Mouse (Mus musculus) urinary bladder, postnatal 10 days (tissue): ENCODE results near the gene Veph1.
"Not testable (repeated sequence)": the region's sequence is repeated elsewhere in the genome, so short reads cannot be mapped to it uniquely, and the experiment has no call there.

Source experiments
- DNase-seq: peaks from one replicate; pipeline ENCODE4 v3.0.0; 2022; ENCODE audit warnings: low spot score

Veph1 gene

DNA sequence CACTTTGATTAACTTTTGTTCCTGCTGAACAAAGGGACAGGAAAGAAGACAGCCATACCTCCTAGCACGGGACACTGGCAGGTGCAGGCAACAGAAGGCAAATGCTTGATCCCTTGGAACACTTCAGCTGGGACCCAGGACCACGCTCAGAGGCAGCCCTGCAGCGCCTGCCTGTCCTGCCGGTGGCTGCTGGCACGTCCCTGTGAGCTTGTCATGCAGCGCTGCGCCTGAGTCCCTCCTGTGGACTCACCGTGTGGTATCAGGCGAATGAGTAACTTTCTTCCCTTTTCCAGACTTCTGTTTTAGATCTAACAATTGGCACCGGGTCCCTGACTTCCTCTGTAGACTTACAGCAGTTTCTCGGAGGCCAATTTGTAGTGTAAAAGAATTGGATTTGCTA, at the start of gene Veph1:
TSS of gene Veph1 (minus strand) at position 293 of the 400 bp plus-strand sequence.
- no peak for DNase-seq

DNA sequence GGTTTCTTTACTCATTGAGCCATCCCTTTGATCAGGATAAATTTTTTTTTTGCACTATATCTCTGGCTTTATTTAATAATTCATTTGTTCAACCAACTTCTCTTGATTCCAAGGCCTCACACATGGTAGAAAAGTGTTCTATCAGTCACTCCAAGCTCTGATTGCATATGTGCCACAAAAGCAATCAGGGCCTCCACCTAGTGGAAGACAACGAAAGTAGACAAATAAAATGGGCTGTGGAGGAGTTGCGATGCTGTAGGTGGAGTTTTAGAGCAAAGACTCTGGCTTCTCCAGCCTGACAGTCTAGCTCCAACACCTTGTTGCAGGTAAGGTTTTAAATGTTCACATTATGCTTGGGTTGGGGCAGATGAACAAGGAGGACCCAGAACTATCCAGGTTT, 44.1 kb upstream of the Veph1 start:
- no peak for DNase-seq

DNA sequence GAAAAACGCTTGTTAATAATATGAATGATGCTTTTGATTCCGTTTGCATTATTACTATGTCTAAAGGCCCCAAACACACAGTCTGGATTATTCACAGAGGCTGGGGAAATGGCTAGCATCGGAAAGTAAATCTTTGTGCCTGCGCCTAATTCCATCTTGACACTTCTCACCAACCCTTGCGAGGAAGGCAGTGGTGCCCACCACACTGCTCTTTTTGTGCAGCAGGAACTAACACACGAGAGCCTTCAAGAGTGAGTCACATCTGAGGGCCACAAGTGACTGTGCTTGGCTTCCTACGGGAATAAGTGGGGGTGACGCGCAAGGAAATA, 35.7 kb upstream of the Veph1 start:
- DNase-seq: no peak

DNA sequence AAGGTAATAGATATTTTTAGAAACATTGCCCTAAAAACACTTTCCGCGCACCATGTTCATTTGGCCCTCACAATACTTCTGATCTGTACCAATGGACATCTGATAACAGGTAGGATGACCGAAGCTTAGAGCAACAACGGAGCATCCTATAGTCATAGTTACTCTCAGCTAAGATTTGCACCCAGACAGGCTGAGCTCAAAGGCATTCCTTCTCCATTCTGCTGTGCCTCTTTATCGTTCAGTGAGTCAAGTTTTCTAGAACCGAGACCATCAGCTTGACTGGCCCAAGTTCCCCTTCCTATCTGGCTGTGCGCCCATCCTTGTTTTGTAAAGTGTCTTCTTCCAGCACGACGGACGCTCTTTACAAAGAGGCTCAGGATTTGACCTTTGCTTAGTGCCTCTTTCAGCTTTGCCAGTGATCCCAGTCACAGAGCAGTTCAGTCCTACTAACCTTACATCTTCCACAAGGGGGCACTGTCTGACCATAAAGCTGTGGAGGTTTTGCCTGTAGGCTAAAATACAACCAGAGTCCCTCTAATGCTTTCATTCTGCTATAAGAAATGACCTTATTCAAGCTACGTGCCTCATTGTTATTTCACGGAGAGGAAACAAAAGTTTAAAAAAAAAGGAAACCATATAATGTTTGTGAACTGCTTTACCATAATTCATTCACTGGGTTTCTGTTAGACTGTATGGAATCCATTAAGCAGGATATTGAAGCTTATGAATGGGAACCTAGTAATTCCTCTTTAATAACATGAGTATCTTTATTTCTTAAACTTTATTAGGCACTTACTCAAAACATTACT, 35.2 kb upstream of the Veph1 start:
- no peak for DNase-seq

DNA sequence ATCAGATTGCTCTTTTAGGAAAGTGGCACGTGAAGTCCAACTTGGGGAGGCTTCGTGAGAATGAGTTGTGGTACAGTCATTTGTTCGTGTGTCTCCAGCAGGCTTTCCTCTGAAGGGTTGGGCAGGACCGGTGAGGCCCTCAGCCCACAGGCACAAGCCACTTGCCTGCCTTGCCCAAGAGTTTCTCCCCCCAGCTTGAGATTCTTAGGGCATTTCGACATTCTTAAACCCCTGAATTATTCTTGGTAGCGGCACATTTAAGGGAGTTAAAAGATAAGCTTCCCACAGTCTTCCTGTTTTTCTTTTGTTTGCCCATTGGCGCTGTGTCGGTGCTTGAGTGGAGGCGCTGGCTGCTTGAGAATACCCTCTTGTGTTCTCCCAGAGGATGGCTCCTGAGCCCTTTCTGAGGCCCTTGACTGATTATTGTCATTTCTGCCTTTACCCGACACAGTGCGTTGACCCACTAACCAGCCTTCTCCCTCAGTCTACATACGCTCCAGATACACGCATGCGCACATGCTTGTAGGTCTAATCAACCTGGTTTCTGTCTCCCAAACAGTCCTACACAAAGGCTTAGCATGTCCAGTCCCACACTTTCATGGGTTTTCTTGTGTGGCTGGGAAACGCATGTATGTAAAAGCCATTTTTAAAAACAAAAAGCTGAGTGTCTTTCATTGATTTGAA, 34.4 kb upstream of the Veph1 start:
- DNase-seq: no peak

DNA sequence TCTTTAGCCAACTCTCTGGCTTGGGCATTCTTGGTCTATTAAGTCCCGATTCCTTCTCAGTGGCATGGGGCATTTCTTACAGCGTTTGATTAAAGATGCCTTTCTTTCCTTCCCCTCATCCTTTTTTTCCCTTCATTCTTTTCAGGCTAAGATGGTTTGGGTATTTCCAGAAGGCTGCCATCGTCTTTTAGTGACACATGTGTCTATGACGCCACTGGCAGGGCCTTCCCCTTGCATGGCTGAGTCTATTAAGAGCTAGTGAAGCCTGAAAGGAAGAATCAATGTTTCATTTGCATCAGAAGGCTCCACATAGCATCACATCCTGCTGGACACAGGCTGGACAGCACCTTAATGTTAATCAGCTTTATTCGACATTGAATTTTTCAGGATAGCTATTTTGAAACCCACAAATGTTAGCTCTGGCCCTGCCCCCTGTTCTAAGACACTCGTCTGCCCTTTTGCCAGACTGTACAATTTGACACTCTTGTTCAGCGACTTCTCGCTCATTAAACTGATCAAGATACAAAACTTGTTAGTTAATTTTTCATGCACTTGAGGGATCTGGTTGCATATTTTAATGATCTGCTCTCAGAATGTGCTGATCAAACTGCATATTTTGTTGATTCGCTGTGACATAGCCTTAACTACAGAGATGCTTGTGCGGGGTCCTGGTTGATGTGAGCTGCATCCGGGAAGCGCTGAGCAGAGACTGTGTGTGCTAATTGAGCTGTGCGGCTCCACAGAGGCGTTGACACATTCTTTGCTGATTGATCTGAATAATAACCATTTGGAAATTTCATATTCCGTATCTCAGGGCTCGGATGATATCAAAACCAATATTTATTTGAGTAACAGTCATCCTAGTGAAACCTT, 29.6 kb upstream of the Veph1 start:
- DNase-seq: no peak

DNA sequence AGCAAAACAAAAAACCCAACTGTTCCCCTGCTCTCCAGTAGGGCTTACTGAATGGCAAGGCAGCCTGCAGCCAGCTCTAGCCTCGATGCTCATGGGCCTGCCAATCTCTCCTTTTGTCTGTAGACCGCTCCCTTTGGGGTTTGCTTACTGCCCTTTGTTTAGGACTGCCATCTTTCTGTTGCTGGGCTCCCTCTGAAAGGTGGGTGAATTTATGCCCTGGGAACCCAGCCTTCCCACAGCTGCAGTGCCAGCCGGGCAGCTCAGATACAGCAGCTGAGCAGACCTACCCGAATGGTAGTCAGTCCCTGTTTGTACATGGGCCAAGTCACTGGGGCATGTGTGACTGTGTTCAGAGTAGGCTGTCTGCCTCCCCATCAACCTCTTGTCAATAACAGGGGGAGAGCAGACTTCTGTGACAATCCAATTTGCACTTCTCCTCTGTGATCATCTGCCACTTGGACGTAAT, 28.9 kb upstream of the Veph1 start:
- DNase-seq: no peak

DNA sequence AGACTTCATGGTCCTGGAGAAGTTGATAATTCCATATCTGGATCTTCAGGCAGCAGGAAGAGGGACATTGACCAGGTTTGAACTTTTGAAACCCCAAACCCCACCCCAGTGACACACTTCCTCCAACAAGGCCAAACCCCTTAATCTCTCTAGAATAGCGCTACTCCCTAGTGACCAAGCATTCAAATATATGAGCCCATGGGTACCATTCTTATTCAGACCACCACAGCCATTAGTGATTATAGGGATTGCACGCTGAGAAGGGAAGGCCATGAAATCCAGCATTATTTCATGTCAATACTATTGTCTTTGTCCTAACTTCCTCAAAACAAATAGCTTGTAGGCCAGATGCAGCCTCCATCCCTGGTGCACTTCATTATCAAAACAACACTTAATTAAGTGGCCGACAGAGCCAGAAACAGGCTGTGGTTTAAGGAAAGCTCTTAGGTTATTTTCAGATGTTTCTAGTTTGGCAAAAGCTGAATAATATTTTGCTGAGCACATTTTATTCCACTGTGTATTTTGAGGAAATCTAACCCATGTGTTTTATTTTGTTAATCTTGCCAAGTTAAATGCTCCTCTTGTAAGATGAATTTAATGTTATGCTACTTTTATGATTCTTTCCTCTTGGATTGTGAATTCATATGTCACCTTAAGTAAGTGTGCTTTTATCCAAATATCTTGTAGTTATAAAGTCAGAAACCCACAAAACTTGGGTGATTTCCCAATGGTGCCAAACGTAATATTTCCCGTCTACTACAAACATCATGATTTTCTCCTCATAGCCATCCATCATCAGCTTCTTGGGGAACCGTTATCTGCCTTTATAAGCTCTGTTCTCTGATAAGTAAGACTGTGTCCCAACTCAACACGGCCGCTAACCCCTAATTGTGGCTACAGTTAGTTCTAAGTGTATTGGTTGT, 18.4 kb upstream of the Veph1 start:
- no peak for DNase-seq

DNA sequence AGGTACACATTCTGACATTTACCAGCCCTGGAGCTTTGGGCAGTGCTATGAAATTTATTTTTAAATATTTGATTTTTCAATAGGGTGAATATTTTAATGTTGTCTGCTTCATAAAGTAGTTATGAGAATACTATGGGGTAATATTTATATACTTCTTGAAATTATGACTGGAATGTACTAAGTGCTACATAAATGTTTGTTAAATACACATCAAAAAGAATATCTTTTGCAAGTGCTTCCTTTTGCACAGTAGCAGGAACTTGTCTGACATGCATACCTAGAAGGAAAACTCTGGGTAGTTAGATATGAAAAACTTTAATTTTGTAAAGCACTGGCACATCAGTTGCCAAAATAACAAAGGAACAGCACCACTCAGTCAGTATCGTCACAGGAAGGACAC, 13.9 kb upstream of the Veph1 start:
- no peak for DNase-seq

DNA sequence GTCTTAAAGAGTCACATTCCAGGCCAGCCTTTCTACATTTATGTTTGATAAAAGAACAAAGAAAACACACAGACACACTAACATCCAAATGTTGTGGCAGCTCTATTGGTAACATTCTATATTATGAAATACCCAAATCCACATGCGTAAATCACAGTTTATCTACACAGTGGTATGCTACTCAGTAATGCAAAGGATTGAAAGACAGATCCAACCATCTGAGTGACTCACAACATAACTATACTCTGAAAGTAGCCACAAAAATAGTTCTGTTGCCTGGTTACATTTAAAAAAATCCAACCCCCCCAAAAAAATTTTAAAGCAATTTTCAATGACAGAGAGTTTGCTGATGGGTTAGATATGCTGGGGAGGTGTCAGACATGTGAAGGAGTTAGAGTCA, 12.9 kb upstream of the Veph1 start:
- DNase-seq: no peak

DNA sequence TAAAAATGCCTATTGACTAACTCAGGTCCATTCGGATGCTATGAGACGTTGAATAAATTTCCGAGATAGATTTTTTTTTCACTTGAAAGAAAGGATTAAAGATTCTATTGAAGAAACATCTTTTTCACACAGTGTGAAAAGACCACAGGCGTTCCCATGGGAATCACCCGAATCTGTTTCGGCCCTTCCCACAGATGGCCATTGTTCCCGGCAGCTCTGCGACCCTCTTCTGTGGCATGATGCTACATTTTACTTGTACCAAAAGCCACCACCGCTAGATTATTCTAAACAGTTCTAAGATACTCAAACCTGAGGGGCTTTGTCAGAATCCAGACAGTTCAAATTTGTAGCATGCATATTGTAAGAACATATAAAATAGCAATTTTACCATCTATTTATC, 1.4 kb downstream of the Veph1 start:
- no peak for DNase-seq

DNA sequence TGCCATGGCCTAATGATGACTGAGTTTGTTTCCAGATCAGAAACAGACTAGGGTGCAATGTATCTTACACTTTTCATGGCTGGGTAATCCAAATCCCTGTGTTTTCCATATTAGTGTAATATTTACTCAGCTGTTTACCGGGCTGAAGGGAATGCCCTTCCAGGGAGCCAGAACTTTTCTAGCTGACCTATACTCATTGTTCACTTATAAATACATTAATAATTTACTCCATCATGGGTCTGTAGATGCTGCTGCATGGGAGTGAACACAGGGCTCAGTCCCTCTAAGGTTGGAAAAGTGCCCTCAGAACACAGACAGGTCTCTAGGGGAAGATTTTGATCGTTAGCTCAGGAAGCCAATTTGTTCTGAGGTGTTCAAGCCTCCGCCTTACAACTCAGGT, 1.9 kb downstream of the Veph1 start:
- no peak for DNase-seq

DNA sequence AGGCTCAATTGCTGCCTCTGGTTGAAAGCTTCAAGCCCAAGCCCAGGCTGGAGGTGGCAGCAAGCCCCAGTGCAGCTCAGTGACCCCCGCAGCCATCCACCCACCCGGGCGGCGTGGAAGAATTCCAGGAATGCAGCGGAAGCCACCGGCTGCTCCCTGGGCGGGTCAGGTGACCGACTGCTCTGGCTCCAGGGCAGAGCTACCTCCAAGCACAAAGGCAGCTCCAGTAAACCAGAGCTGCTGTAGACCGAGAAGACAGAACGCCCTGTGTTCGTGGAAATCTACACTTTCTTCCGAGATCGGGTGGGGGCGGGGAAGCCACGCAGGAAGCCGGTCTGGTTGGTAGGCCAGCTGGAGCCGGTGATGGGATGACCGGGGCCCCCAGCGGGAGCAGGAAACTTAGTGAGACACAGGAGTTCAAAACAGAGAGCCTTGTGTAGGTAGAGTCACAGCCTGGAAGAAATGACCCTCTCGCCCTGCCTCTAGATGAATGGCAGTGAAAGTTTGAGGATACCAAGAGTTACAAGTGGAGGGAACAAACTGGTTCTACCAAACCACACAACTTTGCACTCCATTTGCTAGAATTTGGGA, 4.2 kb downstream of the Veph1 start:
- DNase-seq: no peak

DNA sequence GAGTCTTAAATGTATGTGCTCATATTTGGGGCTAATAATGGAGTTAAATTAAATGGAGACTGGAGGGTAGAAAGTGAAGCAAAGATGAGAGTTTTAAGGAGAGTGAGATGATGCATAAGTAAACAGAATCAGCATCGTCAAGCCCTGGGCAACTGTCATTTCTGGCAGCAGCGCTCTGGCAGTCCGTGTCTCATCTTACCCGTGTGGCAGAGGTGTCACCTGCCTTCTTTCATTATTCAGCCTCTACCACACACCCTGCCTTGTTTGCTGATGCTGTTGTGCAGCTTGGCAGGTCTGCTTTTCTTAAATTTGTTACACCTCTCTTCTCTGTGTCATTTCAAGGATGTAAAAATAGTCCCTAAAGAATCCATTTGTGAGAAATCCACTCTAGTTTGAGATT, 33.4 kb downstream of the Veph1 start:
- DNase-seq: no peak

DNA sequence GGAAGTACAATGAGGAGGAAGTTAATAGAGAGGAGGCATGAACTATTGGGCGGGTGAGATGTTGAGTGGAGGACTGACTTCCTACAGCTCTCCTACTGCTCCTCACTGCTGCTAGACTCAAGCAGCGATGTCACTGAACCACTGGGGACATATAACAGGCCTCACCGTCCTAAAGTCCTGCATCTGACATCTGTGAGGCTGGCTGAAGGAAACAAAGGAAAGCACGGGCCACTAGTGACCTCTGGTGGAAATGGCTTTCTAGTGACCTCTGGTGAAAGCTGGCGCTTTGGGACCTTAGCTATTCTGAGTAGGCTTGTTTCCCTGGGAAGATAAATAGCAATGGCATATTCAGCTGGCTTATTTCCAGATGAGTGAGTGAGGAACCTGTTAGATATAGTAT, 34.3 kb downstream of the Veph1 start:
- no peak for DNase-seq

DNA sequence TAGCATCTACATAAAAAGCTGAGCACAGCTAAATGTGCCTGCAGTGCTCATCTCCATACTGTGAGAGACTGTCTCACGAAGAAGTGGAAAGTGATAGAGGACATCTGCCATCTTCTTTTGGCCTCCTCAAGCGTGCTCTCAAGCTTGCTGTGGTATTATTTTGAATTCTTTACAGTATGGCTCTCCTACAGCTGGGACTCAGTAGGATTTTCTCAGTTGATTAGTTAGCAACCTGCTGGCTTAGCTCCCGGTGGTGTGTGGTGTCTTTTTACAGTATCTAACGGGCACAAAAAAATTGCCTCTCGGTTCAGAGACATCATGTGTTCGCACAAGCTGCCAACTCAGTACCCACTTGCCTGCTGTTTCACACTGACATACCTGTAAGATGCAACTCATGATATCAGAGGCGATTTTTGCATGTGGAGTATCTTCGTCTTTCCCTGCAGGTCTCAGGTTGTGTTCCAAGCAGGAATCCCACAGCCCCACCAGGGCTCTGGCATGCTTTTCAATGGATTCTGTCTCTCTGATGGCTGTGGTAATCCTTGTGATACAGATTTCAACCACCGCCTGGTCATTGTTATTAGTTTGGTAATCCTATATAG, 42.0 kb downstream of the Veph1 start:
- no peak for DNase-seq

DNA sequence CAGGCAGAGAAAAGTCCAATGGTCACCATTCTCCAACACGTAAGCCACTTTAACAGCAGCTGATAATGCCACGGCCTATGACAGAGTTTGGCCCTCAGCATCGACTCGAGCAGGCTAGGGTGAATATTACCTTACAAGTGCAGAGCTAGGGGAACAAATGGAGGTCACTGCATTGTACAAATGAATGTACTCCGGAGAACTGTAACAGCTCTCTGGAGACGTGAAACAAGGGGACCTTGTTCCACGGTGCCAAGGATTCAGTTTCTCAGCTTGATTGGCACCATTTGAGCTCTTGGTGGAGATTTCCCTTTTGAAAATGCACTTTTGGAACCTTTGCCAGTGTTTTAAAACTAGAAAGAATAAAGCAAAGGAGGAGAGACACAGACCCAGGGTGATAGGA, 44.8 kb downstream of the Veph1 start:
- no peak for DNase-seq

DNA sequence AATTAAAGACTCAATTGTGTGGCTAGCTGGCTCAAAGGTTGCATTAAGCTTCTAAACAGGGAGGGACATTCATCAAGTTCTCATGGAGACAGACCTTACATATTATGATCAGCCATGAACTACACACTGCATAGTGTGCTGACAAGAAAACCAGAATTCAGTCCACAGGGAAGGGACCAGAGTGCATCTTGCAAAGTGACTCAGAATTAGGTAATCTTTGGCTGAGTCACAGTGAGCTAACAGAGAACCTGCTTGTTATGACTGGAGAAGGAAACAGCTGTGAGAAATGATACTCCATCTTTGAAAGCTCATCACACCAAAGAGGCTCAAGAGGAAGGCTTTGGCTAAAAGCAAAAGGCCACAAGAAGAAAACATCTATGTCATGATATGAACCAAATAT, 56.2 kb downstream of the Veph1 start:
- DNase-seq: no peak

DNA sequence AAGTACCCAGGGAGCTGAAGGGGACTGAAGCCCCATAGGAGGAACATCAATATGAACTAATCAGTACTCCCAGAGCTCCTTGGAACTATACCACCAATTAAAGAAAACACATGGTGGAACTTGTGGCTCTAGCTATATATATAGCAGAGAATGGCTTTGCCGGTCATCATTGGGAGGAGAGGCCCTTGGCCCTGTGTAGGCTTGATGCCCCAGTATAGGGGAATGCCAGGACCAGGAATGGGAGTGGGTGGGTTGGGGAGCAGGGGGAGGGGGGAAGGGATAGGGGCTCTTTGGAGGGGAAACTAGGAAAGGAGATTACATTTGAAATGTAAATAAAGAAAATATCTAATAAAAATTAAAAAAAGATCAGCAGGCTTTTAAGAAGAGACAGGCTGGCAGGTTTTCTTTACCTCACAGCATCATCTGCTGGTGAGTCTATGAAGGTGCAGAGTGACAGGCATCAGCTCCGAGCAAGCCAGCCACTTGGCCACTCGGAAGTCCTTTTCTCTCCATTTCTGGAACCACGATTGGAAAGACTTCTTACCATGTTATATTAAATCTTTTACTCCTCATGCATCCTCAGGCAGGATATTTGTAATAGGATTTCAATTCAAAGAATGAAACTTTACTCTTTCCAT, 60.3 kb downstream of the Veph1 start:
- DNase-seq: not testable (repeated sequence)

DNA sequence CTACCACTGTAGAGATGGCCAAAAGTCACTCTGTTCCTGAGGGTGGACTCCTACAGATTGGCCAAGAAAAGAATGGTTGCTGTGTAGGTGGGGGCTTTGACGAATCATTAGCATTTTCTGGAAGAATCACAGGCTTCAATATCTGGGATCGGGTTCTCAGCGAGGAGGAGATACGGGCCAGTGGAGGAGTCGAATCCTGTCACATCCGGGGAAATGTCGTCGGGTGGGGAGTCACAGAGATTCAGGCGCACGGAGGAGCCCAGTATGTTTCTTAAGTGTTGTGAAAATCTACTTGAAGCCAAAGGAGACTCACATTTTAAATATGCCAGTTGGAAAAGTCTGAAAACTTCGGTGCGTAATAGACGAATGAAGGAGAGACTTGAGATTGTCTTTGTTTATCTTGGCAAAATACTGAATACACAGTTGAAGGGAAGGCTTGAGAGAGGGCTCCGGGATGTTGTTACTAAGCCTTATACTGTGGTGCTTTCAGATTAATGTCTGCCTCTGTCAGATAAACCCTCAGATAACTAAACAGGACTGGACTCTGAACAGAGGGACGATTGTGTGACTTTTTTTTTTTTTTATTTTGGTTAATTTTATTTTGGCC, 71.6 kb downstream of the Veph1 start:
- no peak for DNase-seq
